Mouse (Mus musculus) midbrain, postnatal 0 days (tissue): ENCODE data around the gene Ankrd9. TPM values are rescaled to one million over a fixed set of nuclear protein-coding genes. Genes with fewer than 3 reads are reported as not detected.

Experiments
- ATAC-seq: fragments of 200-750 bp; cut with Nextera tagmentation; 2 replicates; pipeline ENCODE4 v1.8.0; 2017; ENCODE audit warnings: moderate number of reproducible peaks, mild to moderate bottlenecking, moderate TSS enrichment, moderate library complexity; ENCODE audit not compliant: low FRiP score
- DNase-seq: peaks from one replicate; pipeline ENCODE4 v3.0.0-alpha.2; 2015; ENCODE audit warnings: low spot score
- H3K27ac ChIP-seq: fragments of 300-500 bp; sonication (generic); 2 replicates; pipeline ENCODE4 v1.5.1; 2014; ENCODE audit warnings: low read depth, mild to moderate bottlenecking, low read length, mixed read lengths
- H3K27me3 ChIP-seq: fragments of 300-500 bp; sonication (generic); 2 replicates; pipeline ENCODE4 v1.6.1; 2014; ENCODE audit warnings: low read length, control low read depth, mixed read lengths; ENCODE audit not compliant: insufficient read depth
- H3K36me3 ChIP-seq: fragments of 300-500 bp; sonication (generic); 2 replicates; pipeline ENCODE4 v1.6.1; 2014; ENCODE audit warnings: low read length, control low read depth, mixed read lengths; ENCODE audit not compliant: insufficient read depth
- H3K4me1 ChIP-seq: fragments of 300-500 bp; sonication (generic); 2 replicates; pipeline ENCODE4 v1.6.1; 2014; ENCODE audit warnings: mild to moderate bottlenecking, control low read depth, antibody characterized with exemption, low read length, mixed read lengths; ENCODE audit not compliant: insufficient read depth
- H3K4me2 ChIP-seq: fragments of 300-500 bp; sonication (generic); 2 replicates; pipeline ENCODE4 v1.6.1; 2014; ENCODE audit warnings: low read depth, mild to moderate bottlenecking, low read length, mixed read lengths; ENCODE audit not compliant: poor library complexity, severe bottlenecking
- H3K4me3 ChIP-seq: fragments of 300-500 bp; sonication (generic); 2 replicates; pipeline ENCODE4 v1.5.1; 2014; ENCODE audit warnings: low read depth, mild to moderate bottlenecking, low read length, moderate library complexity
- H3K9ac ChIP-seq: fragments of 300-500 bp; sonication (generic); replicated peaks from 2 replicates; pipeline ENCODE4 v1.6.1; 2014; ENCODE audit warnings: mild to moderate bottlenecking, low read length, moderate library complexity, mixed read lengths; ENCODE audit not compliant: poor library complexity, severe bottlenecking
- H3K9me3 ChIP-seq: fragments of 300-500 bp; sonication (generic); 2 replicates; pipeline ENCODE4 v1.6.1; 2016; ENCODE audit warnings: low read length, control low read depth
- CTCF ChIP-seq: IDR thresholded peaks from 2 replicates; pipeline ENCODE4 v1.5.1; 2016; ENCODE audit warnings: antibody characterized with exemption, mild to moderate bottlenecking
- WGBS: fragments of 180-500 bp; shearing (Covaris S2); extraction: QIAGEN DNeasy Blood & Tissue Kit; methylation state at CpG from one replicate; pipeline ENCODE4 v1.1.7; 2014; 5-methylcytosine and 5-hydroxymethylcytosine counted together
- polyA plus RNA-seq: library from polyadenylated mRNA; unstranded; fragments of >200 nt; fragmentation: Nextera tagmentation; extraction: Ambion mirVana; gene quantifications from 2 replicates; pipeline ENCODE4 v1.2.1, GENCODE M21; 2015
- total RNA-seq: library from RNA; depleted of rRNA; stranded (reverse); fragments of >200 nt; gene quantifications from 2 replicates; pipeline ENCODE4 v1.2.3, GENCODE M21; 2014

The Ankrd9 gene
- total and polyA plus RNA-seq, 2 experiments from 2014 or later, result 13.4 to 14.0 TPM

DNA sequence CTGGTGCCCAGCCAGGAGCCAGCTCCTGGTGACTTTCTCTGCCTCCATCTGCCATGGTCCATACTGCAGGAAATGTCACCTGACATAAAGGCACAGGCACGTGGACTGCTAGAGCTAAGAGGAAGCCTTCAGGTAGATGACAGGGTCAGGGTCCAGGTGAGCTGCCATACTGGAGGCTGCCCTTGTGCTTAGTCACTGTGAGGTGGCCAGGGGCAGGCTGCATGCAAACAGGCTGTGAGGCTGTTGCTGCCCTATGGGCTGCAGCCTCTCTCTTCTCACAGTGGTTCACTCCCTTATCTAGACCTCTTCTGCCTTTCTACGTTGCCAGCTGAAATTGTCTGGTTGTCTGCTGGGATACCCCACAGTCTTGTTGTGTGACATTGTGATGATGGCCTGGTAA, 11.7 kb downstream of the Ankrd9 start:
- Histone ChIP-seq H3K36me3 (peaks cover 41% of the 10 kb centered on the region), H3K4me1 (no peaks in the 10 kb centered on the region), H3K9ac (no peak overlapping the region), H3K4me3 (no peak overlapping the region), H3K4me2 (no peak overlapping the region), H3K27me3 (no peaks in the 10 kb centered on the region), H3K9me3 (no peaks in the 10 kb centered on the region), H3K27ac (no peak overlapping the region)
- WGBS, result 97% methylated on average over 2 of the region's 2 CpGs
- no peak for TF ChIP-seq CTCF
- ATAC-seq (no peak), DNase-seq (no peak)

- 90% methylated on average over 4 of the region's 4 CpGs for WGBS
- peaks cover 43% of the 10 kb centered on the region for H3K36me3 ChIP-seq
- H3K27me3 ChIP-seq, result no peaks in the 10 kb centered on the region
- DNase-seq, result no peak
- no peaks in the 10 kb centered on the region for H3K9me3 ChIP-seq
- H3K9ac ChIP-seq, result no peak overlapping the region
- H3K27ac ChIP-seq, result no peak overlapping the region
- no peak overlapping the region for H3K4me3 ChIP-seq
- no peak overlapping the region for H3K4me2 ChIP-seq
- H3K4me1 ChIP-seq, result no peaks in the 10 kb centered on the region
- TF ChIP-seq CTCF, result no peak
- no peak for ATAC-seq
Observed at GRCm38 (mm10) chr12:110966079-110966478, 12.8 kb downstream of the Ankrd9 start.

GRCm38 (mm10) chr12:110965500-110965899, 13.3 kb downstream of the Ankrd9 start:
- DNase-seq, result no peak
- ATAC-seq, result no peak
- Histone ChIP-seq H3K4me3 (no peak overlapping the region), H3K9me3 (no peaks in the 10 kb centered on the region), H3K9ac (no peak overlapping the region), H3K4me2 (no peak overlapping the region), H3K27ac (no peak overlapping the region), H3K27me3 (no peaks in the 10 kb centered on the region), H3K4me1 (no peaks in the 10 kb centered on the region), H3K36me3 (peaks cover 44% of the 10 kb centered on the region)
- TF ChIP-seq CTCF, result no peak
- 85% methylated on average over 3 of the region's 3 CpGs for WGBS

DNA sequence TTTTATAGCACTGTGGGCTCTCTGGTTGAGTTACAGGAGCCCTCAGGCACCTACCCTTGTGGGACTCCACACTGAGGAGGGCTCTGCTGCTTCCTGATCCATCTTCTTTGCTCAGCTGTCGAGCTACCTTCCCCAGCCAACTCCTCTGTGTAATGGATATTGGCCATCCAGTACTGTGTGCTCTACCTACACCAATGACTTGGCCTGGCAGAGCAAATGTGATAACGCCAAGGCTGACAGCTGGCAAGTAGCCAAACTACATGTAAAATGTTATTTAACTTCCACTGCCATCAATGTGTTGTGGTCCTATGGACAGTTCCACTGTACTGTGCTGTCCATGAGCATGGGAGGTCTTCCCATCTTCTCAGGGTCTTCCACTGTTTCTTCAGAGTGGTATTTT, 16.9 kb downstream of the Ankrd9 start:
- H3K27me3 ChIP-seq, result no peaks in the 10 kb centered on the region
- H3K4me3 ChIP-seq, result no peak overlapping the region
- no peaks in the 10 kb centered on the region for H3K9me3 ChIP-seq
- no peak overlapping the region for H3K9ac ChIP-seq
- DNase-seq (no peak), ATAC-seq (no peak)
- 77% methylated on average over 2 of the region's 2 CpGs for WGBS
- no peak for TF ChIP-seq CTCF
- no peaks in the 10 kb centered on the region for H3K4me1 ChIP-seq
- H3K4me2 ChIP-seq, result no peak overlapping the region
- peaks cover 23% of the 10 kb centered on the region for H3K36me3 ChIP-seq
- H3K27ac ChIP-seq, result no peak overlapping the region

GRCm38 (mm10) chr12:110954351-110954991, 24.4 kb downstream of the Ankrd9 start:
- Histone ChIP-seq H3K4me2 (no peak overlapping the region), H3K9ac (no peak overlapping the region), H3K4me1 (no peaks in the 10 kb centered on the region), H3K36me3 (peaks cover 19% of the 10 kb centered on the region), H3K9me3 (no peaks in the 10 kb centered on the region), H3K27ac (no peak overlapping the region), H3K4me3 (no peak overlapping the region), H3K27me3 (no peaks in the 10 kb centered on the region)
- ATAC-seq (no peak), DNase-seq (no peak)
- no peak for TF ChIP-seq CTCF
- 87% methylated on average over 4 of the region's 4 CpGs for WGBS

GRCm38 (mm10) chr12:110953900-110954299, 24.9 kb downstream of the Ankrd9 start:
- Histone ChIP-seq H3K27ac (no peak overlapping the region), H3K4me3 (no peak overlapping the region), H3K36me3 (peaks cover 17% of the 10 kb centered on the region), H3K4me2 (no peak overlapping the region), H3K4me1 (no peaks in the 10 kb centered on the region), H3K9me3 (no peaks in the 10 kb centered on the region), H3K9ac (no peak overlapping the region), H3K27me3 (no peaks in the 10 kb centered on the region)
- ATAC-seq (no peak), DNase-seq (no peak)
- TF ChIP-seq CTCF, result no peak
- WGBS, result 86% methylated on average over 2 of the region's 2 CpGs
